Mouse (Mus musculus): ENCODE data around the gene Rab23.

GRCm38 (mm10) chr1:33714796-33715195 lies 4.9 kb upstream of the Rab23 start:
- TF ChIP-seq POLR2A (IDR thresholded peaks at IDR 0.05; ENCODE audit: borderline replicate concordance, control insufficient read depth, low read depth, low read length) (no peak), CTCF (IDR thresholded peaks at IDR 0.05; ENCODE audit: control insufficient read depth, insufficient read depth, low read length) (no peak)
